Mouse (Mus musculus) adipocyte (in vitro differentiated cells): Measurements from ENCODE around the gene Emc6.
A peak's percentile ranks its signal among the peaks of the same experiment; 100 is the strongest.

Source experiments
- DNase-seq: peaks from one replicate; pipeline ENCODE4 v3.0.0-alpha.2; 2016; ENCODE audit warnings: low spot score

Emc6 gene

DNA sequence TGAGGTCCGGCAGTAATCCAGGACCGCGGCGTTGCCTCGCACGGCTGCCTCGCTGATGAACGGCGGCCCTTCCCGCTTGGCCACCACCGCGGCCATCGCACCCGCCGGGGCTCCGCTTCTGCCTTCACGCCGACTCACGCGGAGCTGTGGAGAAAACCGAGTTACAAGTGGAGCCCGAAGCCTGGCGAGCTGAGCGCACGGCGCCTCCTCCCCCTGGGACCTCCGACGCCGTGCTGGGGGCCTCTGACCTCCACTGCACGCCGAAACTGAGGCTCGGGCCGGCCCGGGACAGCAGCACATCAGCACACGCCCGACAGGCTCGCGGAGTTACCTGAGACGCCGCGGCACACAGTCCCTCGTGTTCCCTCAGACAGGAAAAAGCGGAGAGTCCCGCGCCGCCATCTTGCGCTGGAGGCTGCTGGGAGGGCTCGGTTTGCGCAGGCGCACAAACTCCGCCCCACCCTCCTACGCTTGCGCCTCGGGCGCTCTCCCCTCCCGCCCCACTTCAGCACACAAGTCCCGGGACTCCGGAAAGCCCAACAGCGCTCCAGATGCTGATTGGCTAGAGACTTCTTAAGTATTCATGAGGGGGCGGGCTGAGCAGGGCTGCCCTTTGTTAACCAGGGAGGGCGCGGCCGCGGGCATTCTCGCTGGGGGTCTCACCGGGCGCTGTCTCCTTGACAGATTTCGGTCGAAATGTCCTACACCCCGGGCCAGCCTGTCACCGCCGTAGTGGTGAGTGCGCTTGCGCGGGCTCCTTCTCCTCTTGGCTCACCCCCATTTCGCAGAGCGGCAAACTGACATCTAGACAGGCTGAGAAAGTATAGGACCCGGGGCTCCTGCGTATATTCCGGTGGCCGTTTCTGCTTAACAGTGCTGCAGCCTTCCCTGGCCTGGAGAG, at the start of gene Emc6, which contains the start of gene Tax1bp3:
Emc6 (minus strand) TSS at position 430 of the 901 bp plus-strand sequence.
Tax1bp3 (plus strand) TSS at position 476 of the 901 bp plus-strand sequence.
- peak; percentile 98 for DNase-seq

DNA sequence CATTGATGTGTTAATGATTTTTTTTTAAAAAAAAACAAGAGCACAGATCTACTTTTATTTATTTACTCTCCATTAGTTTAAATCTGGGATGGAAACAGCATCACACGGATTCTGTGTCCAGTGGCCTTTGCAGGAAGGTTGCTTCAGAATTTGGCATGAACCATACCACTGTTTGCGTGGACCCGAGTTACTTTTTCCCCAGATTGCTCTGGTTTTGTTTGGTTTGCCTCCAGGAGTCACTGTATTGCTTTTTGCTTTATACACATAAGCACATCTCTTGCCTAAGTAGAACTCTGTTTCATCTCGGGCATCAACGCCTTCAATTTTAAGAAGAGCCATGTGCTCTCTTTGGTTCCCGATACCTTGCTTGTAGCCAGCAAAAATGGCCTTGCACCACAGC, 49.0 kb upstream of the Emc6 start:
- peak; percentile 81 for DNase-seq

DNA sequence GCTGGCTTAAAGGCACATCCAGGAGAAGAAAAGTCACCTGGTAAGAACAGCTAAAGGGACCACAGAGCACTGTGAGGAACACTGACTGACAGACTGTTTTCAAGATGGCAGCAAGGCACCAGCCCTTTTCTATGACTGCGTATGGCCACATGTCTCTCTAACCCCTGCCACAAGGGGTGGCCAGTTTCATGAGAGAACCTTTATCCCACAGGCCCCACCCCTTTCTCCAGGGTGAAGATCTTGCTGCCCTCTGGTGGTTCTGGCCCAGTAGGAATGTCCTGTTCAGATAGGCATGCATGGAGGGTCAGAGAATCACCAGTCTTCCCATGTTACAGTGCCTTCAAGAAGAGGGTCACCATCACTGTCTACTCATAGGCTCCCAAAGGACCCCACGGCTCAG, 47.1 kb upstream of the Emc6 start:
- peak; percentile 80 for DNase-seq

DNA sequence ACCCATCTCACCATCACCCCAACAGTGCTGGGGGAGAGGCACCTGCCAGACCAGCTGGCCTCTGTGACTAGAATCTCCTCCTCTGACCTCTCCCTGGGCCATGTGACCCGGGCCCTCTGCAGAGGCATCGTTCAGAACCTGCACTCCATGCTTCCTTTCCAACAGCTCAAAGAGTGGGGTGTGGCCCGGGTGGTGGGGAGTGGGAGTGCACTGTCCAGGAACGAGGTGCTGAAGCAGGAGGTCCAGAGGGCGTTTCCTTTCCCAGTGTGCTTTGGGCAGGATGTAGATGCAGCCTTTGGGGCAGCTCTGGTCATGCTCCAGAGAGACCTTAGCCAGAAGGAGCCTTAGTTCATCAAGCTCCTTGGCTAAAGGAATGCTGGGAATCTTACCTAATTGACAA, 46.0 kb upstream of the Emc6 start:
- DNase-seq, result no peak

DNA sequence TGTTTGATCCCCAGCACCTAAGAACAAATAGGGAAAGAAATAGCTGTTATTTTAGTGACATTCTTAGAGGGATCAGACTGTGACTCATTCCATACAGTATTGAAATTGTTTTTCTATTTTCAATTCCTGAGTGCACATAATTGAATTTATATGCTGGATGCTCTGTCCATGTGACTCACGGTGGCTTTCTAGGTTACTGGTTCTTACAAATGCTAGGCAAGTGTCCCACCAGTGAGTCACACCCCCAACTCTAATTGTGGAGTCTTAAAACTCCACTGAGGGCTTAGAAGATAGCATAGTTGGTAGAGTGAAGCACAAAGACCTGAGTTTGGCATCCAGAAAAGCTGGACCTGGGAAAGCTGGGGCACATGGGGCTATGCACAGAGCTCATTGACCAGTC, 43.8 kb upstream of the Emc6 start:
- DNase-seq, result no peak

DNA sequence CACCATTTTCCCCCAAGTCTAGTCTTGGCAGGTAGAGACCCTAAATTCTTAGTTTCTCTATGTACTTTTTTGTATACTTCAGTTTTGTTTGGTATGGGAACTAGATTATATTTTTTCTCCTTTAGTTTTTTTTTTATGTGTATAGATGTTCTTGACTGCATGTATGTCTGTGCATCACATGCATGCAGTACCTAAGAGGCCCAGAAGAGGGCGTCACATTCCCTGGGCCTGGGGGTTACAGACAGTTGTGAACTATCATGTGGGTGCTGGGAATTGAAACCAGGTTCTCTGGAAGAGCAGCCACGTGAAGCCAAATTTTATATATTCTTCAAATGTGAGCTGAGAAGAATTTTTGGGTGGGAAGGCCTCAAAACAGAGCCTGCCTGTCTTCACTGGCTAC, 42.8 kb upstream of the Emc6 start:
- no peak for DNase-seq

DNA sequence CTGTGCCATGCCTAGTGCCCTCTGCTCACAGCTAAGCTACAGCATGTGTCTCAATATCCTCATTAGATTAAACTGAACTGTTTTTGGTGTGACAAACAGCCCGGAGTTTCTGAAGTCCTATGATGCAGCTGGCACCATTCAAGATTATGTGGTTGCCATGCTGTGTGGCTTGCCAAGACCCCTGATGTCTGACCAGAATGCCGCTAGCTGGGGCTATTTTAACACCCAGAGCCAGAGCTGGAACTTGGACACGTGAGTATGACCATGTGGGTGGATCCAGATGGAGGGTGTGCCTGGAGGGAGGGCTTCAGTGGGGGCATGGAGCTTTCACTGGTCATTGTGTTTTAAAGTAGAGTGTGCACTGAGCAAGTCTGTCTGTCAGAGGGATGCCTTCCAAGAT, 37.1 kb upstream of the Emc6 start:
- no peak for DNase-seq

DNA sequence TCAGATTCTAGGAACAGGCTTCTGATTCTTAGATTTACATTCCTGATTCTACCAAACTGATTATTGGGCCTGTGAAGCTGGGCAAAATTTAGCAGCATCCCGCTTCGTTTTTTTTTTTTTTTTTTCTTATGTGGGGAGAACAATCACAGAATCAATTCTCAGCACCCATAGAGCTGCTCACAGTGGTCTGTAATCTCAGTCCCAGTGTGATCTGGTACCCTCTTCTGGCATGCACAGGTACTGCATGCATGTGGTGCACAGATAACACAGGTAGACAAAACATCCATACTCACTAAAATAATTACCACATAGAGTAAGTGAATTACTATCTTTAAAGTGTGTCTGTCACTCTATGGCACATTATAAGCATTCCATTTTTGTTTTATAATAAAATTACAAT, 30.8 kb upstream of the Emc6 start:
- no peak for DNase-seq

DNA sequence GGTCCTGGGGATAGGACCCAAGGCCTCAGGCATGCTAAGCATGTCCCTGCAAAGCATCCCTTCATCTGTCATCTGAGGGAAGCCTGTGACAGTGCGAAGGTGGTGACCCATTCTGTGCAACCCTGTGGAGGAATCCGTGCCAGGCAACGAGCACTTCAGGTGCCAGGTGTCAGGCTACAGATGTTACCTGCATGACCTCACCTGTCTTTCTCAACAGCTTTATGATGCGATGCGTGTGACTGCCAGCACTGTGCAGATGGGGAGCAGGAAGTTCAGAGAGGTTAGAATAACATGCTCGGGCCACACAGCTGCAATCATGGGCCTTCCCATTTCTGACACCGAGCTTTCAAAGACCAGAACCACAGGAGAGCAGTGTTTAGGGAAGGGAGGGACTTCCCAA, 28.4 kb upstream of the Emc6 start:
- no peak for DNase-seq

DNA sequence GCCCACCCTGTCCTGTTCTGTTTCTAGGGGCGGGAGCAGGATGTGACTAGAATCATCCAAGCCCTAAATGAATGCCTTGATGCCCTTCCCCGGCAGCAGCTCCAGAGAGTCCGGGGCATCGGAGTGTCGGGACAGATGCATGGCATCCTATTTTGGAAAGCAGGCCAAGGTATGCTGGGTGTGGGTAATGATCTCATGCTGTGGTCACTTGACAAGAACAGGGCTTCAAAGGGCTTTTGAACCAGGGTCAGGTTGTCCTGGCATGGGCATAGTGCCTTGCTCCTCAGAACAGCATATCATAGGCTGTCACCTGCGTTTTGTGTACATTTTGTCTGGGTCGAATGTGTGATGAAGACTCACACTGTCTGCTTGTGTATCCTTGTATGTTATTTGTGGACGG, 27.1 kb upstream of the Emc6 start:
- DNase-seq, result no peak

DNA sequence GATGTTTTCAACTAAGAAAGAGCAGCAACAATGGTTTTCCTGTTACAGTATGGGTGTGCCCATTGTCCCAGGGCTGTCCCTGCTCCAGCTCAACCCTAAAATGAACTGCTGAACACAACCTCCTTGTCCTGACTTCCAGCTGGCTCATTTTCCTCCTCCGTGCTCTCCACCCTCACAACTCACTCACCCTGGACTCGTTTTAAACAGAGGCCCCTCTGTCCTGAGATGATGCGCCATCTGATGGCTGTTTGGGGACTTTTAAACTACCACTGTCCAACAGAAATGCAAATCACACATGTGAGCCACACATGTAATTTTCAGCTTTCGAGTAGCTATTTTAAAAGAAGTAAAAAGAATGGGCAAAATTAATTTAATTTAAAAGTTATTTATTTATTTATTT, 24.8 kb upstream of the Emc6 start:
- DNase-seq, result peak; percentile 44

DNA sequence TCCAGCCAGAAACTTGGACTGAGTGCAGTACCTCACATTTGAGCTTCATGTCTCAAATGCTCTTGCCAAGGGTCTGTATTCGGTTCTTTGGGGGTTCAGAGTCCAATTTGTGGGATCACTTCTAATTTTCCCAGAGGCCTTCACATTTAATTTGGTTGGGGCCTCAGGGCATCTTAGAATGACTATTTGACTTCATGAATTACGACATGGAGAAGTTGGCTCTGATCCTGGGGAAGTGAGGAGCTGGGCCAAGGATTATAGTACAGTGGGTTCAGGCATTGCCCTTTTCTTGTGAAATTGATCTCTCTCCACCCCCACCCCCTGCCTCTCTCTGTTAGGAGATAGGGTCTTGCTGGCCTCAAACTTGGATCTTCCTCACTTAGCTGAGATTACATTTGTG, 24.2 kb upstream of the Emc6 start:
- DNase-seq, result peak; percentile 88

DNA sequence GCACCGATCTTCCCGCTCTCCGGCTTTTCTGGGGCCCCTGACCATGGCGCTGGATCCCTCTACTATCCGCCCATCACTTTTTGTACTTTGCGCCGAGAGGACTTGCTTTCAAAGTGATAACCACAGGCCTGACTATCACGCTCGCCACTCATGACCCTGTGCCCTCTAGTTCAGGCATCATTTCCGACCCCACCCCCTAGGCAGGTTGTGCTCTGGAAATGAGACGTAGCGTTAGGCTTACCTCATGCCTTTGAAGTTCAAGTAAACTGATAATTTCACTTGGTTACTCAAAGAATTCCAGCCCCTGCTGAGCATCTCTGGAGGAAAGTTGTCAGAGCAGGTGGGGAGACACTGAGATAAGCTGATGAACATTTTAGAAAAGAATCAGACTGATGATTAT, 23.0 kb upstream of the Emc6 start:
- no peak for DNase-seq

DNA sequence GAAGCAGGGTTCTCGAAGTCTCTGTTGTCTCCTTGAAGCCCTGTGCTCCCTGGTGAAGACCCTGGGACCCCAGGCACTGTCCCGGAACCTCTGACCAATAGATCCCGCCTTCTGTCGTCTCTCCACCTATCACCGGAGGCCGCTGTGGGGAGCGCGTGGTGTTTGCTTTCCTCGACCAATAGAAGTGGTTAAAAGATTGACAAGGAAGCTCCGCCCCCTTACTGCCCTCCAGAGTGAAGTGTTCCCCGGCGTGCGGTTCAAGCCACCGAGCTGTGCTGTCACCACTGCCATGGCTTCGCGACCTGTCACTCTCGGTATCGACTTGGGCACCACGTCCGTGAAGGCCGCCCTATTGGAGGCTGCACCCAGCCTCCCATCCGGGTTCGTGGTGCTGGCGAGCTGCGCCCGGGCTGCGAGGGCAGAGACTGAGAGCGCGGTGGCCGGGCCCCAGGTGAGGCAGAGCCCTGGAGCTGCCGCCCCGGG, 22.4 kb upstream of the Emc6 start, which contains the start of gene Shpk:
Shpk (plus strand) TSS at position 231 of the 483 bp plus-strand sequence.
- DNase-seq, result peak; percentile 95

DNA sequence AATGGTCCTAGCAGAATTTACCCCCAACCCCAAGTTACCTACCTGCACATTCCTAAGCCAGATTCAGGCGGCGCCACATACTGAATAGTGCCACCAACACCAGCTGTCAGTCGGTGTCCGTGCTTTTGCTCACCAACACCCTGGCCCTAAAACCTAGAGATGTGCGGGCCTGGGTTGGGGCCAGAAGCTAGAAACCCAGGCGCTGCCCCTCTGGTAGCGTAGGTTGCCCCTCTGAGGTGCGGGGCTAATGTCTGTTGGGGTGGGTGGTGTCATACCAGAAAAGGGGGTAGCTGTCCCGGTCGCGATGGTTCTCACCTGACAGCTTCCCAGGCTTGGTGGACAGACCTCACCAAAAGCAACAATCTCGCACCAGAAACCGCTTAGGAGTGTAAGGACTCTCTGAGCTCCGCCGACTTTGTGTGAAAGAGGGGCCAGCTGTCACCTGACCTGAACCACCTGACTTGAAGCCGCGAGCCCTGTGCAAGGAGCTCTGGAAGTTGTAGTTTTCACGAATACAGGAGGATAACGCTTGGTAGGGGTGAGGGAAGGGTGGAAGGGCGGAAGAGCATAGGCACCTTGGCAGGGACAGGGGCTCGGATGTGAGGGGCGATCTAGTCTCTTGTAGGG, 21.9 kb upstream of the Emc6 start, which contains the start of gene Ctns:
Ctns (minus strand) TSS at position 440 of the 627 bp plus-strand sequence.
- DNase-seq, result peak; percentile 90

DNA sequence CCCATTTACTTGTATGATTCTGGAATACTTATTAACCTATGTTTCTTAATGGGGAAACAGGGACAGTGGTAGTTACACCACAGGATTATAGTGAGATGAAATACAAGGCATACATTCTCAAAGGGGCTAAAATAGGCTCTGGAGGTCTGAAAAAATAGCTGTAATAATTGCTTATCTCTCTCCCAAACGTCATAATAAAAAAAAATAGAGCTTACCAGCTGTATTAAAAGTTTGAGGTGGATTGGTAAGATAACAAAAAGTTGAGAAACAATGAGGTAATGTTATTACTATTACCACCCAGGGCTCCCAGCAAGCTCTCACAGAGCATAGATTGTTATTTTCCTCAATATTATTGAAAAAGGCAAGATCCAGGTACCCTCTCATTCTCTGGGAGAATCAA, 21.4 kb upstream of the Emc6 start:
- DNase-seq, result no peak

DNA sequence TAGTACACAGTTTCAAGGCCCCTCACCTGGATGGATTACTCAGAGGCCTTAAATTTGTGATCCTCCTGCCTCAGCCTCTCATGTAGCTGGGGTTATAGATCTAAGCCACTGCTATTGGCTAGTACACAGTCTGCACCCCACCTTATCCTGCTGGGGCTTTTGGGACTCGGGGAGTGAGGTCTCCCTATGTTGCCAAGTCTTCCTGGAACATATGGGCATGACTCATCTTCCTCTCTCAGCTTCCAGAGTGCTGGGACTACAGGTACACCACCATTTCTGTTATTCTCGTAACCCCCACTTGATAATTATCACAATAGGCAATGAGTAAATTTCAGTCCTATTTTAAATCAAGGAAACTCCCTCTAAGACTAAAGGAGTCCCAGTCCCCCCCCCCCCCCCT, 17.6 kb upstream of the Emc6 start:
- DNase-seq, result no peak

DNA sequence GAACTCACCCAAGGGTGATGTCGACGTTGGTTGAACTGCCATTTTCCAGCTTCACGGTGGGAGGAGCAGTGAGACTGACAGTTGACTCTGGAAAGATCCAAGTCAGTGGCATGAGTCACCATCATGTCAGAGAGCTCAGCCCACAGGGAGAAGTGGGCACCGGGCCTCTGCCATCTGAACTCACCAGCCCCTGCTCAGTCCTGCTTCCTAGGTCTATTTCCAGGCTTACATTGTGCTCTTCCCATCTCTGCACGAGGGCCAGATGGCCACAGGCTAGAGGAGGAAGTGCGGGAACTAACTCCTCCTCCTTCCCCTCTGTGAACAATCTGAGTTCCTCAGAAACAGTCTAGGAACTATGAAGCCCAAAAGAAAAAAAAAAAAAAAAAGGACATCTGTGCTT, 16.2 kb upstream of the Emc6 start:
- peak; percentile 44 for DNase-seq

DNA sequence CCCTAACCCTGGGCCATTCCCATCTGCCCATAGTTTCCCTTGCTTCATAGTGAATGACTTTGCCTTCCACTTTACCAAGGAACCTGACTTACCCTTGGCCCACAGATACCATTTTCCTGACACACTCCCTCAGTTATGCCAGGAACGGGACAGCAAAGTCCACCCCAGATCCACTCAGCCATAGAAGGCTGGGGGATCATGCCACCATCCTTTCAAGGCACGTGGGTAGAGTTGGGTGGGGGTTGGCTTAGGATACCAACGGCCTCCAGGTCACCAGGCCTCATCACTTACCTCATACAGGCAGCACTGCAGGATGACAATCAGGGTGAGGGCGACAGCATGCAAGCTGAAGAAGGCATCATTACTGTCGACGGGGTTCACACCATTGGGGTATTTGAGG, 10.4 kb upstream of the Emc6 start:
- DNase-seq, result no peak

DNA sequence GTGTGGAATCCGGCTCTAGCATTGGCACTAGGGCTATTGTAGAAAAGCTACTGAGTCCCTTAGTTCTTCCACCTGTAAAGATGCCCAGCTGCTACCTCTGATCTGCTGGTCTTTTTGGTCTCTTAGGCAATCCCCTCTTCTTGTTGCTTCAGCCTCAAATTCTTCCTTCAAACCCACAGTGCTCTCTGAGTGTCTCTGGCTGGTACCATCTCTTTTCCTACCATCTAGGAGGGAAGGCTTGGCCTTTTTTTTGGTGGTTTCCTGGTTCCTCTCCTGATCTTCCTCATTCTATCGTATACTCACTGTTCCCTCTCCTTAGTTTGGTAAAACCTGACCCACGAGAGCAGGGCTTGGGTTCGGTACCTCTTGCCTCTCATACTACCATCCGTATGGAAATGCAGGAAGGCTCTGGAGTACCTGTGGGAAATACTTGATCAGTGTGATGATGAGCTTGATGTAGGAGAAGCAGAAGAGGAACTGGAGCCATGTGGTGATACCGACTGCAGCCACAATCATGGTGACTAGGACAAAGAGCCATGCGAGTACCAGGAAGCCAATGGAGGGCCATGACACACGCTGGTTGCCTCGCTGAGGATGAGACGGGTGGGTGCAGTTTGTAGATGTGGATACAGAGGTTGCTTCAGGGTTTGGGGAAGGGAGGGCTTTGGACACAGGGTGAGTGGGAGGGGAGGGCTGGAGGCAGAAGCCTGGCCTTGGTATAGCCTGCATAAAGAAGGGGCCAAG, 9.2 kb upstream of the Emc6 start:
- no peak for DNase-seq

DNA sequence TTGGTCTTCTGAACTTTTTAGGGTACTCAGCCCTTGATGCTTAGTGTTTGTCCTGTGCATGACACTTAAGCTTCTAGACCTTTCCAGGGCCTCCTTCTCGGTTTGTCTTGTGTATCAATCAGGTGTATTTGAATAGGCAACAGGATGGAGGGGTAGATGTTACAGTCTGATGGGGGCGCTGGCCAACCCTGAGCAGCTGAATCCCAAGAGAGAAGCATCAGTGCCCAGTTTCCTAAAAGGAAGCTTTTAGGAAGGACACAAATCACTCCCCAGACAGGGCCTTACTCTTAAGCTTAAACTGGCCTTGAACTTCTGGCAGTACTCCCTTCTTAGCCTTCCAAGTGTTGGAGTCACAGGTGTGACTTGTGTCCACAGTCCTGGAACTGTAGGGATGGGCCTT, 1.1 kb upstream of the Emc6 start:
- no peak for DNase-seq

DNA sequence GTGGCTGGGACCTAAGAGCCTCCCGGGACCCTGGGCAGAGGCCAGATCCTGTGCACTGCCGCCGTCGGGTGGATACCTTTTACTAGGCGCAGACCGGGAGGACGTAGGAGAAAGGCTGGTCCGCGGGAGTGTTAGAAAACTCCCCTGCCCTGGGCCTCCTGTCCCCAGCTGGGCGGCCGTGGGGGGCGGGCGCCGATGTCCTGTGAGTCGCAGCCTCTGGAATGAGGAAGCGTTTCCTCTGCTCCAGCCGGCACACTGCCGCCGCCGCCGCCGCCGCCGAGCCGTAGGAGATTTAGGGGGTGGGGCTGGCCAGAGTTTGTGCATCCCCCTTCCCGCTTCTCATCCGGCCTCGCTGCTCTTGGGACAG, 655 bp upstream of the Emc6 start:
- DNase-seq, result peak; percentile 80

DNA sequence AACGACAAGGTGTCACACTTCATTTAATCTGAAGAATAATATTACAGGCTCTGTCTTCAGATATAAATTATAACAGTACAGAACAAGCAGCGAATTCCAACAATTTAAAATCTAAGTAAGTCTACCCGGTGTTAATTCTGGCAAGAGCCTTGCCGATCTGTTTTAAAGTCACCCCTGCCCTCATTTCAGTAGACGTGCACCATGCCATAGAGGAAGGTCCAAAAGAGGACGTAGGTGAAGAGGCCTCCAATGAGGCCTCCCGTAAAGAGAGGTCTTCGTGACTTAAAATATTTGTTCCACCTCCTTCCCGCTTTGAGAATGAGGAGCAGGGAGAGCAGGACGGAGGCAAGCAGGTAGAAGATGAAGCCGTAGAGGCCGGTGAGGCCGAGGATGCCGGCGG, 651 bp downstream of the Emc6 start:
- peak; percentile 66 for DNase-seq
